ENCODE assay signal across 8 mouse cellular contexts in genomic region chr11:98872040-98872439, GRCm38 (mm10). TPM values are rescaled to one million over a fixed set of nuclear protein-coding genes. Genes with fewer than 3 reads are reported as not detected.
A peak's percentile ranks its signal among the peaks of the same experiment; 100 is the strongest.
DNase-seq lines count a peak whose midpoint lies in the region; ATAC-seq lines count a peak whose summit lies in the region.

No protein-coding gene starts in this region.

- no peaks in the 10 kb centered on the region for H3K27me3 ChIP-seq in forebrain, embryonic 16.5 days (replicated peaks; ENCODE audit: control insufficient read depth, insufficient read depth, low read length)
- H3K27me3 ChIP-seq in forebrain, embryonic 11.5 days (ENCODE audit: control insufficient read depth, insufficient read depth, low read length) = no peaks in the 10 kb centered on the region
- H3K27me3 ChIP-seq in embryonic facial prominence, embryonic 10.5 days (replicated peaks; ENCODE audit: low read depth, poor library complexity, severe bottlenecking) = no peaks in the 10 kb centered on the region

- peaks cover 9% of the 10 kb centered on the region for H3K36me3 ChIP-seq in forebrain, embryonic 16.5 days (ENCODE audit: control insufficient read depth, insufficient read depth)
- no peaks in the 10 kb centered on the region for H3K36me3 ChIP-seq in forebrain, embryonic 11.5 days (ENCODE audit: control insufficient read depth, insufficient read depth, low read length)
- peaks cover 81% of the 10 kb centered on the region for H3K36me3 ChIP-seq in embryonic facial prominence, embryonic 10.5 days (replicated peaks)

- 0 out of 2 replicates have a peak overlapping the region, but pooled peaks have one; percentile 17 for H3K27ac ChIP-seq in forebrain, embryonic 16.5 days (ENCODE audit: low read length)
- H3K27ac ChIP-seq in forebrain, embryonic 11.5 days (ENCODE audit: low read depth, low read length) = no peak overlapping the region
- peak overlapping the region; percentile 40; the same call in 1 of the 2 replicates for H3K27ac ChIP-seq in embryonic facial prominence, embryonic 10.5 days (replicated peaks)

- H3K4me3 ChIP-seq in forebrain, embryonic 16.5 days (replicated peaks; ENCODE audit: low read length) = no peak overlapping the region
- H3K4me3 ChIP-seq in forebrain, embryonic 11.5 days (ENCODE audit: low read depth, low read length) = no peak overlapping the region
- H3K4me3 ChIP-seq in embryonic facial prominence, embryonic 10.5 days = no peak overlapping the region

- H3K4me2 ChIP-seq in forebrain, embryonic 16.5 days (ENCODE audit: low read length) = no peak overlapping the region
- no peak overlapping the region for H3K4me2 ChIP-seq in forebrain, embryonic 11.5 days (ENCODE audit: low read depth, low read length, severe bottlenecking)

- intact Hi-C loops in heart, postnatal 14 days (cut with DNase I) = no loop called here

- WGBS in forebrain, embryonic 16.5 days = 56% methylated on average over 4 of the region's 4 CpGs
- 67% methylated on average over 4 of the region's 4 CpGs for WGBS in forebrain, embryonic 11.5 days
- 65% methylated on average over 4 of the region's 4 CpGs for WGBS in embryonic facial prominence, embryonic 10.5 days

- H3K9me3 ChIP-seq in forebrain, embryonic 16.5 days (ENCODE audit: control insufficient read depth, low read length) = no peaks in the 10 kb centered on the region
- H3K9me3 ChIP-seq in forebrain, embryonic 11.5 days (ENCODE audit: control insufficient read depth, low read length) = no peaks in the 10 kb centered on the region
- H3K9me3 ChIP-seq in embryonic facial prominence, embryonic 10.5 days = no peaks in the 10 kb centered on the region

- H3K9ac ChIP-seq in forebrain, embryonic 16.5 days (replicated peaks; ENCODE audit: low read depth, low read length) = no peak overlapping the region
- no peak overlapping the region for H3K9ac ChIP-seq in forebrain, embryonic 11.5 days (ENCODE audit: low read length)

- DNase-seq in forebrain, embryonic 11.5 days (ENCODE audit: low spot score) = no peak
- DNase-seq in embryonic facial prominence, embryonic 10.5 days (ENCODE audit: low spot score) = no peak
- peak; percentile 27 to 33 for DNase-seq in heart, postnatal 14 days
- DNase-seq in lung, postnatal 10 days = peak; percentile 51
- DNase-seq in kidney, adult 18-20 months = no peak
- no peak for DNase-seq in embryo, embryonic 10 days (ENCODE audit: low spot score)

- ATAC-seq in forebrain, embryonic 16.5 days = no peak
- ATAC-seq in forebrain, embryonic 11.5 days (replicated peaks; ENCODE audit: low FRiP score) = no peak
- ATAC-seq in megakaryocyte progenitor cell, adult 5-6 weeks (replicated peaks; ENCODE audit: poor library complexity) = no peak

- H3K4me1 ChIP-seq in forebrain, embryonic 16.5 days (replicated peaks; ENCODE audit: control insufficient read depth, insufficient read depth, low read length) = peaks cover 10% of the 10 kb centered on the region
- H3K4me1 ChIP-seq in forebrain, embryonic 11.5 days (replicated peaks; ENCODE audit: control insufficient read depth, insufficient read depth, low read length) = no peaks in the 10 kb centered on the region
- peaks cover 13% of the 10 kb centered on the region for H3K4me1 ChIP-seq in embryonic facial prominence, embryonic 10.5 days

RNA-seq across cellular contexts. Expression of gene Wipf2, which starts 8.6 kb away (rescaled TPM):
- polyA plus RNA-seq in forebrain, embryonic 16.5 days (2015; fragmentation: Nextera tagmentation; extraction: Ambion mirVana) = 4.6 and 5.1 TPM in 2 replicates
- polyA plus RNA-seq in forebrain, embryonic 11.5 days (2014; fragmentation: Nextera tagmentation; extraction: Ambion mirVana) = 5.5 and 6.3 TPM in 2 replicates
- 5.0 and 5.4 TPM in 2 replicates for polyA plus RNA-seq in embryonic facial prominence, embryonic 10.5 days (2016; fragmentation: Nextera tagmentation; extraction: Ambion mirVana)
- 10 to 100 TPM in 1 of 2 experiments, 1 to 10 TPM in 1; 8.2 to 10.6 TPM for total RNA-seq in heart, postnatal 14 days (2021)
- total RNA-seq in megakaryocyte progenitor cell, adult 5-6 weeks (2015) = 15.0 and 17.1 TPM in 2 replicates
- total RNA-seq in megakaryocyte progenitor cell, adult 5-6 weeks (2017) = 3.0 and 3.6 TPM in 2 replicates

RNA-seq across cellular contexts. Expression of gene Rapgefl1, which starts 35.5 kb away (rescaled TPM):
- polyA plus RNA-seq in forebrain, embryonic 16.5 days (2015; fragmentation: Nextera tagmentation; extraction: Ambion mirVana) = 4.5 and 7.3 TPM in 2 replicates
- polyA plus RNA-seq in forebrain, embryonic 11.5 days (2014; fragmentation: Nextera tagmentation; extraction: Ambion mirVana) = 2.0 and 2.5 TPM in 2 replicates
- polyA plus RNA-seq in embryonic facial prominence, embryonic 10.5 days (2016; fragmentation: Nextera tagmentation; extraction: Ambion mirVana) = 1.4 and 1.8 TPM in 2 replicates
- 1 to 10 TPM in 1 of 2 experiments, under 1 TPM in 1; 0.61 to 1.0 TPM for total RNA-seq in heart, postnatal 14 days (2021)
- total RNA-seq in megakaryocyte progenitor cell, adult 5-6 weeks (2015) = 0.24 and 1.8 TPM in 2 replicates
- total RNA-seq in megakaryocyte progenitor cell, adult 5-6 weeks (2017) = not detected in 2 replicates

RNA-seq across cellular contexts. Expression of gene Cdc6, which starts 35.6 kb away (rescaled TPM):
- 10.3 and 10.9 TPM in 2 replicates for polyA plus RNA-seq in forebrain, embryonic 16.5 days (2015; fragmentation: Nextera tagmentation; extraction: Ambion mirVana)
- 52.8 and 54.7 TPM in 2 replicates for polyA plus RNA-seq in forebrain, embryonic 11.5 days (2014; fragmentation: Nextera tagmentation; extraction: Ambion mirVana)
- 65.1 and 69.1 TPM in 2 replicates for polyA plus RNA-seq in embryonic facial prominence, embryonic 10.5 days (2016; fragmentation: Nextera tagmentation; extraction: Ambion mirVana)
- 1 to 10 TPM in 1 of 2 experiments, under 1 TPM in 1; 0.72 to 2.2 TPM for total RNA-seq in heart, postnatal 14 days (2021)
- 42.6 and 56.1 TPM in 2 replicates for total RNA-seq in megakaryocyte progenitor cell, adult 5-6 weeks (2015)
- 40.7 and 44.1 TPM in 2 replicates for total RNA-seq in megakaryocyte progenitor cell, adult 5-6 weeks (2017)

RNA-seq across cellular contexts. Expression of gene Rara, which starts 55.6 kb away (rescaled TPM):
- polyA plus RNA-seq in forebrain, embryonic 16.5 days (2015; fragmentation: Nextera tagmentation; extraction: Ambion mirVana) = 9.5 and 10.6 TPM in 2 replicates
- polyA plus RNA-seq in forebrain, embryonic 11.5 days (2014; fragmentation: Nextera tagmentation; extraction: Ambion mirVana) = 23.3 and 25.2 TPM in 2 replicates
- polyA plus RNA-seq in embryonic facial prominence, embryonic 10.5 days (2016; fragmentation: Nextera tagmentation; extraction: Ambion mirVana) = 34.0 and 35.6 TPM in 2 replicates
- total RNA-seq in heart, postnatal 14 days (2021) = 10 to 100 TPM; 17.9 to 21.6 TPM
- total RNA-seq in megakaryocyte progenitor cell, adult 5-6 weeks (2015) = 4.4 and 5.9 TPM in 2 replicates
- total RNA-seq in megakaryocyte progenitor cell, adult 5-6 weeks (2017) = 1.6 and 2.2 TPM in 2 replicates

Comparison
In these comparisons a context has a peak if more than half of its experiments do, and no peak if none do; other contexts are left out.
1. DNase-seq: peak in heart, postnatal 14 days (2 of 2) and lung, postnatal 10 days (single experiment); none in forebrain, embryonic 11.5 days (single experiment), embryonic facial prominence, embryonic 10.5 days (single experiment), kidney, adult 18-20 months (single experiment) and embryo, embryonic 10 days (single experiment).